Mouse (Mus musculus): ENCODE results near the gene Adgrb3. TPM values are rescaled to one million over a fixed set of nuclear protein-coding genes. Genes with fewer than 3 reads are reported as not detected.

The Adgrb3 gene
- 0.53 and 0.70 TPM in 2 replicates for polyA plus RNA-seq (2015; fragmentation: Nextera tagmentation; extraction: Ambion mirVana)

DNA sequence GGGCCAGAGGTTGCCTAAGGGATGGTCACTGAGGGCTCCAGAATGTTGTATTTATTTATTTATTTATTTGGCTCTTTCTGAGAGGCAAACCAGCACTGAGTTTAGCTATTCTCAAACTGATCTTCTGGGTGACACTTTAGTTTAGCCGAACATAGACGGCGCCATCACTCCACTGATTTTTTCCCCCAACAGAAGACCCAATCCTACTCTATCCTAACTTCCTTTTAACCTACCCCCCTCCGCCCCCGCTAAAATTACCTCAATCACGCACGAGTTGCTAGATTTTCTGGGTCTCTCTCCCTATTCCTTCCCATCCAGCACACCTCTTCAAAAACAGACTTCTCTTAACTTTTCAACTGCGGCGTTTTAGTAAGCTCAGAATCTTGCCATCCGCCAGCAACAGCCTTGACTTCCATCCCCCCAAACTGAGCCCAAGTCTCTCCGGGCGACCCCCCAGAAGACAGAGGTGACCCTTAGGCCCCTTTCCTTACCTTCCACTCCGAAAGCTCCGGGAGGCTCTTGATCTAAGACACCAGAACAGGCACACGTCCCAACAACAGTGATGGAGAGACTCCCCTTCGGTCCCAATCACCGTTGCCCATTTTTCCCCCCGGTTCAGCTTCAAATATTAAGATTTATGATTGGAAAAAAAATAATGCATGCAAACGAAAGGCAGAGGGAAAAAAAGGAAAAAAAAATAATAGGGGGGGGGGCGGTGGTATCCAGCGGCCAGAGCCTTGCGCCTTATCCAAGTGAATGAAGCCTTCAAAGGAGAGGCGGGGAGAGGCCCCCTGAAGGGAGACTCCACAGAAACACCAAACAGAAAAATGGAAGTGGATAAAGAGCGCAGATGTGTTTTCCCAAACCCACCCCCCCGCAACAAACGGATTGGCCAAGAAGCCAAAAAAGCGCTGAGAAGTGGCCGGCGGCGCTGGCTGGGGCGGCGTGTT lies at the start of gene Adgrb3:
Gene Adgrb3, minus strand, starts transcription at position 737 of the 950 bp plus-strand sequence.
- WGBS, result 3% methylated on average over 28 of the region's 32 CpGs
- Histone ChIP-seq H3K4me2 (peak within 1 kb of the TSS; percentile 82), H3K9me3 (replicated peaks) (no peaks in the 10 kb centered on the region), H3K4me1 (peaks cover 9% of the 10 kb centered on the region), H3K27me3 (peaks cover 56% of the 10 kb centered on the region), H3K27ac (no peak within 1 kb of the TSS), H3K4me3 (replicated peaks) (peak within 1 kb of the TSS; percentile 59), H3K9ac (0 out of 2 replicates have a peak within 1 kb of the TSS, but pooled peaks have one; percentile 12), H3K36me3 (no peaks in the 10 kb centered on the region)
- ATAC-seq (replicated peaks; ENCODE audit: low FRiP score), result peak; percentile 5; the same call in 1 of the 2 replicates

DNA sequence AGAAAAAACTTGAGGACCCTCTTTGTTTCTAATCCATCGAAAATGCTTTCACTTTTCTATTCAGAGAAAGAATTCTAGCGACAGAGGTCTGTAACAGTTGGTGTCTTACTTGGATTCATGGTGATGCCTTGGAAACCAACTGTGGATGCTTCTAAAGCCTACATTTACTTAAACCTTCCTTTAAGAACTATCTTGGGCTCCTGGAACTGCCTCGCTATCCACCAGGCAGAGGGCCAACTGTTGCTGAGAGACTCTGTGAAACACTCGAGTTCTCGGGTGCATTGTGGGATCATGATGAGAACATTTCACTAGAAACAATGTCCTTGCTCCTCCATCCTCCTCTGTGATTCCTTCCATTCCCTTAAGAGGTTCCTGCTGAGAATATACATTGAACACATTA lies 48.0 kb upstream of the Adgrb3 start:
- Histone ChIP-seq H3K4me1 (no peaks in the 10 kb centered on the region), H3K36me3 (no peaks in the 10 kb centered on the region), H3K9ac (no peak overlapping the region), H3K27me3 (no peaks in the 10 kb centered on the region), H3K4me2 (no peak overlapping the region), H3K27ac (no peak overlapping the region), H3K4me3 (replicated peaks) (no peak overlapping the region), H3K9me3 (replicated peaks) (no peaks in the 10 kb centered on the region)
- WGBS, result 89% methylated on average over 5 of the region's 5 CpGs
- ATAC-seq (replicated peaks; ENCODE audit: low FRiP score), result no peak

GRCm38 (mm10) chr1:25857473-25857872 lies 28.0 kb upstream of the Adgrb3 start:
- Histone ChIP-seq H3K9ac (no peak overlapping the region), H3K27me3 (no peaks in the 10 kb centered on the region), H3K4me1 (no peaks in the 10 kb centered on the region), H3K4me2 (no peak overlapping the region), H3K4me3 (replicated peaks) (no peak overlapping the region), H3K9me3 (replicated peaks) (no peaks in the 10 kb centered on the region), H3K27ac (no peak overlapping the region), H3K36me3 (no peaks in the 10 kb centered on the region)
- no peak for ATAC-seq (replicated peaks; ENCODE audit: low FRiP score)
- 82% methylated on average over 2 of the region's 2 CpGs for WGBS

- H3K4me2 ChIP-seq, result no peak overlapping the region
- no peaks in the 10 kb centered on the region for H3K36me3 ChIP-seq
These were observed 25.0 kb upstream of the Adgrb3 start for GRCm38 (mm10) chr1:25854451-25854978.

GRCm38 (mm10) chr1:25832260-25832659 lies 2.8 kb upstream of the Adgrb3 start:
- 63% methylated on average over 6 of the region's 6 CpGs for WGBS
- Histone ChIP-seq H3K9me3 (replicated peaks) (no peaks in the 10 kb centered on the region), H3K27ac (no peak overlapping the region), H3K4me3 (replicated peaks) (no peak overlapping the region), H3K4me1 (peaks cover 9% of the 10 kb centered on the region), H3K36me3 (no peaks in the 10 kb centered on the region), H3K9ac (no peak overlapping the region), H3K27me3 (peaks cover 52% of the 10 kb centered on the region), H3K4me2 (no peak overlapping the region)
- ATAC-seq (replicated peaks; ENCODE audit: low FRiP score), result no peak

More at GRCm38 (mm10) chr1:25854451-25854978, 25.0 kb upstream of the Adgrb3 start:
- Histone ChIP-seq H3K9ac (no peak overlapping the region), H3K4me1 (no peaks in the 10 kb centered on the region), H3K4me3 (replicated peaks) (no peak overlapping the region), H3K27me3 (no peaks in the 10 kb centered on the region), H3K27ac (no peak overlapping the region), H3K9me3 (replicated peaks) (no peaks in the 10 kb centered on the region)
- ATAC-seq (replicated peaks; ENCODE audit: low FRiP score), result no peak
- 52% methylated on average over 2 of the region's 2 CpGs for WGBS

GRCm38 (mm10) chr1:25831521-25831900 lies 2.0 kb upstream of the Adgrb3 start:
- Histone ChIP-seq H3K9ac (no peak overlapping the region), H3K27ac (no peak overlapping the region), H3K4me3 (replicated peaks) (no peak overlapping the region), H3K4me2 (no peak overlapping the region), H3K36me3 (no peaks in the 10 kb centered on the region), H3K4me1 (peaks cover 9% of the 10 kb centered on the region), H3K9me3 (replicated peaks) (no peaks in the 10 kb centered on the region), H3K27me3 (peaks cover 56% of the 10 kb centered on the region)
- no peak for ATAC-seq (replicated peaks; ENCODE audit: low FRiP score)
- WGBS, result 49% methylated on average over 2 of the region's 2 CpGs

DNA sequence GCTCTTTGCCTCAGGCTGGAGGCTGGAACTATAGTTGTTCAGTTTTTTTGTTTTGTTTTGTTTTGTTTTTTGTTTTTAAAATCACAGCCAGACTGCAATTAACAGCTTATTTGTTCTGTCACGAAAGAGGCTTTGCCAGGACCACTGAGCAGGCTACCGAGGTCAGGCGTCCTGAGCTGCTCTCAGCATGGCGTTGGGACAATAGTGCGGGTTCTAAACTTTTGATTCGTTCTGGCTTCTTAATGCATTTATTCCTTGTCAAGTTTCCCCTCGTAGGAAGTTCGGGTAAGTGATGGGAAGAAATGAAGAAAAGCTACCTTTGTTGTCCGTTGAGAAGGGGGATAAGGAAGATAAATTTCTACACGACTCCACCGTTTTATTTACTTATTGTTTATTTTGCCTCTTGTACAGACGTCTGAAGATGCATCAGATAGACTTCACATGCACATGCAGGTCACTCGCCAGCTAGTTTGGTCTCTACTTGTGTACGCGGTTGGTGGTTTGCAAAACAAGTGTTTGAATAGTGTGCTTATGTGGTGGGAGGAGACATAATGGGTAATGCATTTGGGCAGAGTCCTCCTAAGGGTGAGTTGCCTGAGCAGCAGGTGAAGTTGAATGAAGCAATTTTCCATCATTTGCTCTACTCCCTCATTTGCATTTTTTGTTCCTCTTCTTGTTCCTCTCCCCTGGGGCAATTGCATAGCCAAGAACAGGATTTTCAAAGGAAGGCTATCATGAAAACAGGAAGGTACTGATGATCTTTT lies 1.4 kb upstream of the Adgrb3 start:
- peaks cover 9% of the 10 kb centered on the region for H3K4me1 ChIP-seq
- H3K9me3 ChIP-seq (replicated peaks), result no peaks in the 10 kb centered on the region
- ATAC-seq (replicated peaks; ENCODE audit: low FRiP score), result no peak; the same call in 1 of the 2 replicates
- H3K4me2 ChIP-seq, result peak overlapping the region; percentile 82
- H3K27me3 ChIP-seq, result peaks cover 56% of the 10 kb centered on the region
- no peak overlapping the region for H3K9ac ChIP-seq
- 6% methylated on average over 15 of the region's 15 CpGs for WGBS
- H3K27ac ChIP-seq, result no peak overlapping the region
- peak overlapping the region; percentile 59 for H3K4me3 ChIP-seq (replicated peaks)
- H3K36me3 ChIP-seq, result no peaks in the 10 kb centered on the region

DNA sequence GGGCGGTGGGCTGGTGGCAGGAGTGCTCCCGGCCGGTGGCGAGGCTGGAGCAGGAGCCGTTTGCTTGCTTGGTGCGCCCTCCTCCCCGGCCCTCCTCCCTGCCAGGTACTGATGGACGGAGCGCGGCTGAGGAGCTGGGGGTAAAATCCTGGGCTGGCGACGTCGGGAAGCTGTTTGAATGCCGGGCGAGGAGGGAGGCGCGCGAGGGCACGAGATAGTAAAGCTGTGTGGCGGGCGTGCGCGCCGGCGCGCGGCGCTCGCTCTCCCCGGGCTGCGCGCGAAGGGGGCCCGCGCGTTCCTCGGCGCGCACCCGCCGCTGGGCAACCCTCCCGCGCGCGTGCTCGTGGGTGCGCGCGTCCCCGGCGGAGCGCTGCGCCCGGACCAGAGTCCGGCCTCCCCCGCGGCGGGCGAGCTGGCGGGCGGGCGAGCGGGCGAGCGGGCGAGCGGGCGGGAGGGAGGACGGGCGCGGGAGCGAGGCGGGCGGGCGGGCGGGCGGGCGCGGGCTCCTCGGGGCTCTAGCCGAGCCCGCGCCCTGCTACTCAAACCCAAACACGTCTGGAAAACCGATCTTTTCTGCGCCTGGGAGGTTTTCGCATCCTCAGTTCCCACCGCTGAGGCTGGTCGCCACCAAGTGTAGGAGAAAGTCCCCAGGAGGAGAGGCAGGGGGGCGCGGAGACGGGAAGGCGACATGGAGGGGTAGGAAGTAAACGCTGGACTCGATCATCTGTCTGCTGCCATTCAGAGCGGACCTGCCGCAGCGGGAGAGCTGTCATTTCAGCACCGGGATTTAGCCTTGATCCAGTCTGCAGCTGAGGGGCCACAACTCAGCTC lies 629 bp upstream of the Adgrb3 start:
- H3K9ac ChIP-seq, result 0 out of 2 replicates have a peak overlapping the region, but pooled peaks have one; percentile 12
- WGBS, result under 1% methylated on average over 35 of the region's 99 CpGs

DNA sequence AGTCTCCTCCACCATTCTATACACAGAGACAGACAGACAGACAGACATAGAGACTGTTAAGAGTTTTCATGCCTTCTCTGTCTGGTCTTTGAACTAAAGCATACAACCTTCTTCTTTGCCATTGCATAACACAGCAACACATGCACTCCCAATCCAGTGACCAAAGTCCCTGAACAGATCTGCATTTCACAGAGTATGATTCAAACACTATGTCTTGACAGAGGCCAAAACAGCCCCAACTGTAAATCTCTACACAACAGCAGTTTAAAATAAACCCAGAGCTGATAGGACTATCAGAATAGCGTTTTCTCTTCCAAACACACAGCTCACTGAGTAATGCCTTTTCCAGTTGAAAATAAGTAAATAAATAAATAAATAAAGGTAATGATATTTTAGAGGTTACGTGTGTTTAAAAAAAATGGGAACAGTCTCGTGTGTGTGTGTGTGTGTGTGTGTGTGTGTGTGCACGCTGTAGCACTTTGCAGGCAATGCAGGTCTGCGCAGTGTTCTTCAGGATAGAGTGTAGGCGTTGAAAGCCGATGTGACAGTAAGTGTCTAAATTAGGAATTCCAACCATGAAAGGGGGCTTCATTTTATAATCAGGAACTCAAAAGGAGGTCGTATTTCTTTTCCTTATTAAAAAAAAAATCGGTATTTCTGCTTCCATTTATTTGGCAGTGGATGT lies 1.3 kb downstream of the Adgrb3 start:
- H3K4me2 ChIP-seq, result no peak overlapping the region

More for the DNA sequence above, 629 bp upstream of the Adgrb3 start:
- peak; percentile 86 for ATAC-seq (replicated peaks; ENCODE audit: low FRiP score)
- H3K36me3 ChIP-seq, result no peaks in the 10 kb centered on the region
- peaks cover 56% of the 10 kb centered on the region for H3K27me3 ChIP-seq
- H3K27ac ChIP-seq, result no peak overlapping the region
- H3K4me2 ChIP-seq, result peak overlapping the region; percentile 82
- peaks cover 9% of the 10 kb centered on the region for H3K4me1 ChIP-seq
- H3K4me3 ChIP-seq (replicated peaks), result peak overlapping the region; percentile 59
- no peaks in the 10 kb centered on the region for H3K9me3 ChIP-seq (replicated peaks)

DNA sequence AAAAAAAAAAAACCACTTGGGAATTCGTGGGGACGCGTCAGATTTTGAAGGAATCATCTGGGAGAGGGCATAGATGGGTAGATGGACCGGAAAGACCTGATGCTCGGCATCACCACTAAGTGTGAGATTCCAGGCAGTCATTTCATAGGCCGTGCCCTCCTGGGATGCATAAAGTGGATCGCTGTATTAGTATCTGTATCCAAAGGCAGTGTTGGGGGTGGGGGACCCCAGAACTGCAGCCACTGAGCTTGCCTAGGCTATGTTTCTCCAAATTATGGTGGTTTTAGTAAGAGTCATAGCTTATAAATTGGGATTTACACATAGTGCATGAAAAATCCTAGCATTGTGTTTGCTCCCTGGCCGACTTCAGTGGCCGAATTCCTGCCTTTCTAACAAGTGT lies 2.1 kb downstream of the Adgrb3 start:
- Histone ChIP-seq H3K27me3 (peaks cover 56% of the 10 kb centered on the region), H3K36me3 (no peaks in the 10 kb centered on the region)
- WGBS, result 68% methylated on average over 9 of the region's 9 CpGs

More for the DNA sequence above, 1.3 kb downstream of the Adgrb3 start:
- Histone ChIP-seq H3K4me3 (replicated peaks) (no peak overlapping the region), H3K36me3 (no peaks in the 10 kb centered on the region), H3K27ac (no peak overlapping the region), H3K9ac (no peak overlapping the region), H3K27me3 (peaks cover 56% of the 10 kb centered on the region), H3K4me1 (peaks cover 9% of the 10 kb centered on the region), H3K9me3 (replicated peaks) (no peaks in the 10 kb centered on the region)
- WGBS, result 70% methylated on average over 9 of the region's 9 CpGs
- no peak for ATAC-seq (replicated peaks; ENCODE audit: low FRiP score)

DNA sequence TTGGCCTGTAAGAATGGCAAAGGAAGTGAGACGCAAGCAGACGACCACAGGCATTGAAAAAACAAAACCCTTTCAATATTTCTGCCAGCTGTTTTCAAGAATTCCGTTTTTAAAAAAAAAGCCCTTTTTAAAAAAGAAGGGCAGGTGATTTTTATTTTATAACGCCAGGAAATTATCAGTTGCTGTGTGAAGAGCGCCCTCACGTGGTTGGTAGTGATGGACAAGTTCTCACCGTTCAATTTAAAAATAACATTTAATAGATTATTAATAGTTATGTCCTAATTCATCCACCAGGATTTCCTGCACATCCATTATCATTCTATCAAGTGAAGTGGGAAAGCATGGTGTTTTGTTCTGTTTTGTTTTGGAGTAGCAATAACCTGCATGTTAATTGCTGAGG lies 2.7 kb downstream of the Adgrb3 start:
- H3K27me3 ChIP-seq, result peaks cover 49% of the 10 kb centered on the region
- no peak overlapping the region for H3K9ac ChIP-seq
- WGBS, result 11% methylated on average over 7 of the region's 7 CpGs
- peaks cover 9% of the 10 kb centered on the region for H3K4me1 ChIP-seq
- H3K36me3 ChIP-seq, result no peaks in the 10 kb centered on the region
- no peak for ATAC-seq (replicated peaks; ENCODE audit: low FRiP score)
- no peaks in the 10 kb centered on the region for H3K9me3 ChIP-seq (replicated peaks)
- H3K4me2 ChIP-seq, result no peak overlapping the region
- no peak overlapping the region for H3K4me3 ChIP-seq (replicated peaks)
- no peak overlapping the region for H3K27ac ChIP-seq

More for the DNA sequence above, 2.1 kb downstream of the Adgrb3 start:
- no peak for ATAC-seq (replicated peaks; ENCODE audit: low FRiP score)
- no peaks in the 10 kb centered on the region for H3K9me3 ChIP-seq (replicated peaks)
- no peak overlapping the region for H3K27ac ChIP-seq
- H3K4me1 ChIP-seq, result peaks cover 9% of the 10 kb centered on the region
- no peak overlapping the region for H3K4me2 ChIP-seq
- H3K9ac ChIP-seq, result no peak overlapping the region
- no peak overlapping the region for H3K4me3 ChIP-seq (replicated peaks)
